Mouse (Mus musculus): Measurements from ENCODE around the gene Chl1. TPM values are rescaled to one million over a fixed set of nuclear protein-coding genes. Genes with fewer than 3 reads are reported as not detected.

Gene Chl1
- polyA plus RNA-seq, 1 experiment from 2014 or later: 6.2 TPM

DNA sequence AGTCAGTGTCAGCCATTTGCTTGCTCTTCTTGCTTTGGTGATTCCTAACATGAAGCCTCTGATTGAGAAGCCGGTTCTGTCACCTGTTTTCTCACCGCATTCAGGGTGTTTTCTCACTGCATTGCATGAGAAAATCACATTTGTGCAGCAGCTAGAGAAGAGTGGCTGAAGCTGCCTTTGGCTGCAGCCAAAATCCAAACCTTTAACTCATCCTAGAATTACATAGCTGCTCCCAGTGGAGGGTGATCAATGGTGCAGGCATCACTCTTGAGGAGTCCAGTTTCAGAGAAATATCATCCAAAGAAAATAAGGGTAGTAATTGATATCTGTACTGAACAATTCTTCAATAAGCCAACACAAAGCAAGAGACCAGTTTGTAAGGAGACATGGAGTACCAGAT lies 154.8 kb downstream of the Chl1 start:
- no peak overlapping the region for H3K9ac ChIP-seq (ENCODE audit: low read length)
- DNase-seq (ENCODE audit: low spot score): no peak
- no peaks in the 10 kb centered on the region for H3K36me3 ChIP-seq (ENCODE audit: control insufficient read depth, insufficient read depth, low read length)
- no peak overlapping the region for H3K4me2 ChIP-seq (ENCODE audit: low read depth, low read length, severe bottlenecking)
- no peaks in the 10 kb centered on the region for H3K27me3 ChIP-seq (ENCODE audit: control insufficient read depth, insufficient read depth, low read length)
- ATAC-seq (replicated peaks; ENCODE audit: low FRiP score): no peak
- H3K4me1 ChIP-seq (replicated peaks; ENCODE audit: control insufficient read depth, insufficient read depth, low read length): no peaks in the 10 kb centered on the region
- no peak overlapping the region for H3K4me3 ChIP-seq (ENCODE audit: low read depth, low read length)
- 88% methylated on average over 2 of the region's 2 CpGs for WGBS
- no peak overlapping the region for H3K27ac ChIP-seq (ENCODE audit: low read depth, low read length)
- H3K9me3 ChIP-seq (ENCODE audit: control insufficient read depth, low read length): no peaks in the 10 kb centered on the region

DNA sequence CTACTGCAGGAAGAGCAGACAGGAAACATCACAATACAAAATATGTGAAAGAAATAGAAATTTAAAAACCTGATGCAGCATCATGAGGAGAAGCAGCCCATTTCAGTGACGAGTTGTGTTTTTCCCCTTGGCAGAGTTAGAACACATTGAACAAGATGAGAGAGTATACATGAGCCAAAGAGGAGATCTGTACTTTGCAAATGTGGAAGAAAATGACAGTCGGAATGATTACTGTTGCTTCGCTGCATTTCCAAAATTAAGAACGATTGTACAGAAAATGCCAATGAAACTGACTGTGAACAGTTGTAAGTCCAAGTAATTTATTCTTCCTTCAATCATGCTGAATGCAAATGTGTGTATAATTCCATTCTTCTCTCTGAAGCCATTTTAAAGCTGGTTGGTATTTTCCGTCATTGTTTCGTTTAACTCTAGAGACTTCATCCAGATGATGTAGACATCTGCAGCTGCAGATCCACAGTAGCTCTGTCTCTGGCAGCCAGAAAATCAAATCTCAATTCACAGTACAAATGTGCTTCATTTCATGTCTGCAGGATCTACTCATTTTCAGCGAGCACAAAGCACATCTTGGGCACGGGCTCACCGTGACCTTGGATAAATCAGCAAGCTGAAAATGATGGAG lies 155.4 kb downstream of the Chl1 start:
- H3K27me3 ChIP-seq (ENCODE audit: control insufficient read depth, insufficient read depth, low read length): no peaks in the 10 kb centered on the region
- no peaks in the 10 kb centered on the region for H3K4me1 ChIP-seq (replicated peaks; ENCODE audit: control insufficient read depth, insufficient read depth, low read length)
- ATAC-seq (replicated peaks; ENCODE audit: low FRiP score) (no peak), DNase-seq (ENCODE audit: low spot score) (no peak)
- no peak overlapping the region for H3K4me2 ChIP-seq (ENCODE audit: low read depth, low read length, severe bottlenecking)
- 81% methylated on average over 9 of the region's 9 CpGs for WGBS
- no peaks in the 10 kb centered on the region for H3K36me3 ChIP-seq (ENCODE audit: control insufficient read depth, insufficient read depth, low read length)
- H3K27ac ChIP-seq (ENCODE audit: low read depth, low read length): no peak overlapping the region
- no peak overlapping the region for H3K9ac ChIP-seq (ENCODE audit: low read length)
- H3K4me3 ChIP-seq (ENCODE audit: low read depth, low read length): no peak overlapping the region
- H3K9me3 ChIP-seq (ENCODE audit: control insufficient read depth, low read length): no peaks in the 10 kb centered on the region

- Histone ChIP-seq H3K9me3 (ENCODE audit: control insufficient read depth, low read length) (no peaks in the 10 kb centered on the region), H3K27ac (ENCODE audit: low read depth, low read length) (no peak overlapping the region), H3K9ac (ENCODE audit: low read length) (no peak overlapping the region), H3K27me3 (ENCODE audit: control insufficient read depth, insufficient read depth, low read length) (no peaks in the 10 kb centered on the region), H3K4me3 (ENCODE audit: low read depth, low read length) (no peak overlapping the region), H3K4me2 (ENCODE audit: low read depth, low read length, severe bottlenecking) (no peak overlapping the region), H3K36me3 (ENCODE audit: control insufficient read depth, insufficient read depth, low read length) (no peaks in the 10 kb centered on the region), H3K4me1 (replicated peaks; ENCODE audit: control insufficient read depth, insufficient read depth, low read length) (0 out of 2 replicates have a peak, but pooled peaks cover 2% of the 10 kb centered on the region)
- ATAC-seq (replicated peaks; ENCODE audit: low FRiP score) (no peak), DNase-seq (ENCODE audit: low spot score) (no peak)
- 94% methylated on average over 3 of the region's 3 CpGs for WGBS
Measured at GRCm38 (mm10) chr6:103673111-103673510, 162.7 kb downstream of the Chl1 start.

GRCm38 (mm10) chr6:103674332-103674731 lies 163.9 kb downstream of the Chl1 start:
- Histone ChIP-seq H3K27me3 (ENCODE audit: control insufficient read depth, insufficient read depth, low read length) (no peaks in the 10 kb centered on the region), H3K4me1 (replicated peaks; ENCODE audit: control insufficient read depth, insufficient read depth, low read length) (0 out of 2 replicates have a peak, but pooled peaks cover 2% of the 10 kb centered on the region), H3K27ac (ENCODE audit: low read depth, low read length) (no peak overlapping the region), H3K4me2 (ENCODE audit: low read depth, low read length, severe bottlenecking) (no peak overlapping the region), H3K36me3 (ENCODE audit: control insufficient read depth, insufficient read depth, low read length) (no peaks in the 10 kb centered on the region), H3K4me3 (ENCODE audit: low read depth, low read length) (no peak overlapping the region), H3K9me3 (ENCODE audit: control insufficient read depth, low read length) (no peaks in the 10 kb centered on the region), H3K9ac (ENCODE audit: low read length) (no peak overlapping the region)
- ATAC-seq (replicated peaks; ENCODE audit: low FRiP score): no peak
- DNase-seq (ENCODE audit: low spot score): no peak
- WGBS: 68% methylated on average over 6 of the region's 6 CpGs

GRCm38 (mm10) chr6:103675145-103675544 lies 164.8 kb downstream of the Chl1 start:
- no peaks in the 10 kb centered on the region for H3K27me3 ChIP-seq (ENCODE audit: control insufficient read depth, insufficient read depth, low read length)
- H3K36me3 ChIP-seq (ENCODE audit: control insufficient read depth, insufficient read depth, low read length): no peaks in the 10 kb centered on the region
- no peak overlapping the region for H3K27ac ChIP-seq (ENCODE audit: low read depth, low read length)
- H3K9ac ChIP-seq (ENCODE audit: low read length): no peak overlapping the region
- 0 out of 2 replicates have a peak, but pooled peaks cover 2% of the 10 kb centered on the region for H3K4me1 ChIP-seq (replicated peaks; ENCODE audit: control insufficient read depth, insufficient read depth, low read length)
- DNase-seq (ENCODE audit: low spot score) (no peak), ATAC-seq (replicated peaks; ENCODE audit: low FRiP score) (no peak)
- WGBS: 94% methylated on average over 2 of the region's 2 CpGs
- no peak overlapping the region for H3K4me3 ChIP-seq (ENCODE audit: low read depth, low read length)
- H3K4me2 ChIP-seq (ENCODE audit: low read depth, low read length, severe bottlenecking): no peak overlapping the region
- no peaks in the 10 kb centered on the region for H3K9me3 ChIP-seq (ENCODE audit: control insufficient read depth, low read length)

- H3K36me3 ChIP-seq (ENCODE audit: control insufficient read depth, insufficient read depth, low read length): no peaks in the 10 kb centered on the region
- WGBS: 66% methylated on average over 5 of the region's 5 CpGs
- H3K9me3 ChIP-seq (ENCODE audit: control insufficient read depth, low read length): no peaks in the 10 kb centered on the region
- no peak overlapping the region for H3K4me2 ChIP-seq (ENCODE audit: low read depth, low read length, severe bottlenecking)
- ATAC-seq (replicated peaks; ENCODE audit: low FRiP score) (0 out of 2 replicates have a peak, but pooled peaks have one; percentile 58), DNase-seq (ENCODE audit: low spot score) (no peak)
- no peaks in the 10 kb centered on the region for H3K27me3 ChIP-seq (ENCODE audit: control insufficient read depth, insufficient read depth, low read length)
- no peak overlapping the region for H3K27ac ChIP-seq (ENCODE audit: low read depth, low read length)
- H3K4me1 ChIP-seq (replicated peaks; ENCODE audit: control insufficient read depth, insufficient read depth, low read length): 0 out of 2 replicates have a peak, but pooled peaks cover 2% of the 10 kb centered on the region
- no peak overlapping the region for H3K9ac ChIP-seq (ENCODE audit: low read length)
- H3K4me3 ChIP-seq (ENCODE audit: low read depth, low read length): no peak overlapping the region
Measured at GRCm38 (mm10) chr6:103676664-103677063, 166.3 kb downstream of the Chl1 start.

DNA sequence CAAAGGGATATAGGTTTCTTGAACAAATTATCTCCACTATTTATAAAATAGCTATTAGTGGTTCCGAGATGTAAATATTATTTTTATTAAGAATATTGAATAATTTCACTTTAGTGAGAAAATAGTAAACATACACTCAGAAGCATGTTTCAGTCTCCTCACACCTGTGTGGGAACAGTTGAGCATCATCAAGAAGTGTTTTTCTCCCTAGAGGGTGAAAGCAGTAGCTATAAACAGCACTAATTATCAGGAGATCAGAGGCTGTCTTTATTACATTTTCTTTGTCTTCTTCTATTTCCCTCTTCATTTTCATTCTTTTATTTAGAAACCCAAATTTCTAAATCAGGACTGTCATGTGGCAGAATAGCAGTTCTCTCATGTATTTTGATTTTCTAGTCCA lies 166.7 kb downstream of the Chl1 start:
- Histone ChIP-seq H3K27me3 (ENCODE audit: control insufficient read depth, insufficient read depth, low read length) (no peaks in the 10 kb centered on the region), H3K4me2 (ENCODE audit: low read depth, low read length, severe bottlenecking) (no peak overlapping the region), H3K27ac (ENCODE audit: low read depth, low read length) (no peak overlapping the region), H3K9me3 (ENCODE audit: control insufficient read depth, low read length) (no peaks in the 10 kb centered on the region), H3K4me3 (ENCODE audit: low read depth, low read length) (no peak overlapping the region), H3K36me3 (ENCODE audit: control insufficient read depth, insufficient read depth, low read length) (no peaks in the 10 kb centered on the region), H3K4me1 (replicated peaks; ENCODE audit: control insufficient read depth, insufficient read depth, low read length) (0 out of 2 replicates have a peak, but pooled peaks cover 2% of the 10 kb centered on the region), H3K9ac (ENCODE audit: low read length) (no peak overlapping the region)
- WGBS: 87% methylated on average over 1 of the region's 1 CpGs
- DNase-seq (ENCODE audit: low spot score): no peak
- no peak for ATAC-seq (replicated peaks; ENCODE audit: low FRiP score)

DNA sequence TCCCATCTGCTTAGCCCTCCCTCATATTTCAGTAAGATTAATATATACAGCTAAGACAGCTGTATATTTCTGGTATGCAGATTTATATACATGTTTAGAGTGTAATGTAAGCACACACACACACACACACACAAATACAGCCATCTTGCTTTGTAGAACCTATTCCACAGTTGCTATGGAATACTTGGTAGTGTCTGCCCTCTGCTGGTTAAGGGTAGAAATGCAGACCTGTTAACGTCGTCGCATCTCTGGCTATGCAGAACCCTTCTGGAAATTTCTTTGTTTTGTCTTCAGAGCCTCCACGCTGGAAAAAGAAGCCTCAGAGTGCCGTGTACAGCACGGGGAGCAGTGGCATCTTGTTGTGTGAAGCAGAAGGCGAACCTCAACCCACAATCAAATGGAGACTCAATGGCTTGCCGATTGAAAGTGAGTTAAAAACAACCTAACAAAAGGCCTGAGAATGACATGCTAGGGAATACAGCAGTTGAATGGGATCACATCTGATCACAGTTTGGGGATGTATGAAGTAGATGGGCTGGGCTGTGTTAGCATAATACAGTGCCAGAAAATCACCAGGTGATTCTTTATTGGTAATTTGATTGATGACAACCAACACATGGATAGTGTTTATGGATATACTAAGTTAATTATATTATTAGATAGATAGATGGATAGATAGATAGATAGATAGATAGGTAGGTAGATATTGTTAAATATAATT lies 172.6 kb downstream of the Chl1 start:
- Histone ChIP-seq H3K27ac (ENCODE audit: low read depth, low read length) (no peak overlapping the region), H3K36me3 (ENCODE audit: control insufficient read depth, insufficient read depth, low read length) (no peaks in the 10 kb centered on the region), H3K4me3 (ENCODE audit: low read depth, low read length) (no peak overlapping the region), H3K4me2 (ENCODE audit: low read depth, low read length, severe bottlenecking) (no peak overlapping the region), H3K4me1 (replicated peaks; ENCODE audit: control insufficient read depth, insufficient read depth, low read length) (no peaks in the 10 kb centered on the region), H3K9me3 (ENCODE audit: control insufficient read depth, low read length) (no peaks in the 10 kb centered on the region), H3K27me3 (ENCODE audit: control insufficient read depth, insufficient read depth, low read length) (no peaks in the 10 kb centered on the region), H3K9ac (ENCODE audit: low read length) (no peak overlapping the region)
- ATAC-seq (replicated peaks; ENCODE audit: low FRiP score): peak; percentile 80
- DNase-seq (ENCODE audit: low spot score): peak; percentile 75
- 14% methylated on average over 8 of the region's 8 CpGs for WGBS

Data from forebrain, embryonic 11.5 days (tissue).